Mouse (Mus musculus) kidney, postnatal 4 days (tissue): ENCODE measurements around the gene Llph.

Source experiments
- DNase-seq, 2 experiments: peaks; one replicate each; pipeline ENCODE4 v3.0.0; 2021; ENCODE audit warnings: mixed read lengths in 2 of 2

Llph gene

GRCm38 (mm10) chr10:120219578-120220359 is 7.1 kb upstream of the Llph start:
- no peak for DNase-seq

GRCm38 (mm10) chr10:120220776-120221175 is 6.1 kb upstream of the Llph start:
- DNase-seq = no peak

- DNase-seq = peak; percentile 85 to 86
Observed at GRCm38 (mm10) chr10:120231718-120232117, 4.8 kb downstream of the Llph start.

GRCm38 (mm10) chr10:120233655-120234367 is 6.9 kb downstream of the Llph start:
- peak; percentile 78 to 84 for DNase-seq

GRCm38 (mm10) chr10:120236855-120237254 is 10.0 kb downstream of the Llph start:
- no peak for DNase-seq

GRCm38 (mm10) chr10:120238241-120238640 is 11.4 kb downstream of the Llph start:
- DNase-seq = no peak

- DNase-seq = no peak
Observed at GRCm38 (mm10) chr10:120239476-120239875, 12.6 kb downstream of the Llph start.

- no peak for DNase-seq
Observed at GRCm38 (mm10) chr10:120242421-120242820, 15.6 kb downstream of the Llph start.

- no peak for DNase-seq
Observed at GRCm38 (mm10) chr10:120245681-120246080, 18.8 kb downstream of the Llph start.

GRCm38 (mm10) chr10:120246994-120247750 is 20.3 kb downstream of the Llph start:
- peak; percentile 71 to 80 for DNase-seq

GRCm38 (mm10) chr10:120250911-120251683 is 24.2 kb downstream of the Llph start:
- DNase-seq = peak; percentile 48 to 61

- no peak for DNase-seq
Observed at GRCm38 (mm10) chr10:120251791-120252190, 24.9 kb downstream of the Llph start.

- DNase-seq = peak; percentile 24 to 50
Observed at GRCm38 (mm10) chr10:120252800-120253199, 25.9 kb downstream of the Llph start.

- DNase-seq = peak; percentile 75 to 78
Observed at GRCm38 (mm10) chr10:120257231-120257630, 30.4 kb downstream of the Llph start.

- no peak for DNase-seq
Observed at GRCm38 (mm10) chr10:120267790-120268189, 40.9 kb downstream of the Llph start.

- no peak for DNase-seq
Observed at GRCm38 (mm10) chr10:120269946-120270345, 43.1 kb downstream of the Llph start.

GRCm38 (mm10) chr10:120270777-120271176 is 43.9 kb downstream of the Llph start:
- DNase-seq = peak; percentile 61 to 72

- DNase-seq = no peak
Observed at GRCm38 (mm10) chr10:120271318-120271717, 44.4 kb downstream of the Llph start.

- no peak for DNase-seq
Observed at GRCm38 (mm10) chr10:120271879-120272269, 45.0 kb downstream of the Llph start.

GRCm38 (mm10) chr10:120272270-120272883 is 45.5 kb downstream of the Llph start:
- peak; percentile 64 to 73 for DNase-seq

GRCm38 (mm10) chr10:120273335-120273734 is 46.5 kb downstream of the Llph start:
- no peak for DNase-seq
